Mouse (Mus musculus) CD4-positive helper T cell, adult 2 months (primary cell): ENCODE measurements at regions not wholly inside any gene's neighbourhood (a gene's known extent, or its start where the extent isn't known, plus 50 kb on each side); places are given as distances from the start of the nearest gene placed in this dataset.

ENCODE experiments used
- DNase-seq: peaks from one replicate; pipeline ENCODE4 v3.0.0-alpha.2; 2012; ENCODE audit warnings: low read depth, missing footprints, low spot score

GRCm38 (mm10) chr4:89446765-89447487, 136.1 kb upstream of the Cdkn2b start:
- DNase-seq, result no peak

GRCm38 (mm10) chr4:89446156-89446716, 135.4 kb upstream of the Cdkn2b start:
- DNase-seq, result no peak

GRCm38 (mm10) chr4:89445214-89446155, 134.6 kb upstream of the Cdkn2b start:
- no peak for DNase-seq

- DNase-seq, result no peak
Measured at GRCm38 (mm10) chr4:89442526-89442925, 131.7 kb upstream of the Cdkn2b start.

GRCm38 (mm10) chr4:89440821-89441220, 130.0 kb upstream of the Cdkn2b start:
- DNase-seq, result no peak

GRCm38 (mm10) chr4:89440326-89440725, 129.5 kb upstream of the Cdkn2b start:
- DNase-seq, result no peak

GRCm38 (mm10) chr4:89438665-89439064, 127.8 kb upstream of the Cdkn2b start:
- no peak for DNase-seq

GRCm38 (mm10) chr4:89436764-89437163, 125.9 kb upstream of the Cdkn2b start:
- DNase-seq, result no peak

GRCm38 (mm10) chr4:89434152-89434551, 123.3 kb upstream of the Cdkn2b start:
- no peak for DNase-seq

GRCm38 (mm10) chr4:89433528-89433927, 122.7 kb upstream of the Cdkn2b start:
- DNase-seq, result no peak

- DNase-seq, result no peak
Measured at GRCm38 (mm10) chr4:89431520-89431919, 120.7 kb upstream of the Cdkn2b start.

GRCm38 (mm10) chr4:89428465-89428864, 117.6 kb upstream of the Cdkn2b start:
- no peak for DNase-seq

GRCm38 (mm10) chr4:89427345-89428293, 116.8 kb upstream of the Cdkn2b start:
- DNase-seq, result no peak

- no peak for DNase-seq
Measured at GRCm38 (mm10) chr4:89425916-89426315, 115.1 kb upstream of the Cdkn2b start.

GRCm38 (mm10) chr4:89421694-89422354, 111.0 kb upstream of the Cdkn2b start:
- DNase-seq, result no peak

GRCm38 (mm10) chr4:89420868-89421267, 110.0 kb upstream of the Cdkn2b start:
- DNase-seq, result no peak

GRCm38 (mm10) chr4:89419507-89419906, 108.7 kb upstream of the Cdkn2b start:
- no peak for DNase-seq

GRCm38 (mm10) chr4:89405624-89406167, 94.9 kb upstream of the Cdkn2b start:
- DNase-seq, result no peak

GRCm38 (mm10) chr4:89403151-89403550, 92.3 kb upstream of the Cdkn2b start:
- no peak for DNase-seq

GRCm38 (mm10) chr4:89402324-89402723, 91.5 kb upstream of the Cdkn2b start:
- DNase-seq, result no peak
